Mouse (Mus musculus): ENCODE measurements around the gene Zbtb7a. TPM values are rescaled to one million over a fixed set of nuclear protein-coding genes. Genes with fewer than 3 reads are reported as not detected.

Gene Zbtb7a
- polyA plus RNA-seq (2012), result 42.0 and 45.8 TPM in 2 replicates

DNA sequence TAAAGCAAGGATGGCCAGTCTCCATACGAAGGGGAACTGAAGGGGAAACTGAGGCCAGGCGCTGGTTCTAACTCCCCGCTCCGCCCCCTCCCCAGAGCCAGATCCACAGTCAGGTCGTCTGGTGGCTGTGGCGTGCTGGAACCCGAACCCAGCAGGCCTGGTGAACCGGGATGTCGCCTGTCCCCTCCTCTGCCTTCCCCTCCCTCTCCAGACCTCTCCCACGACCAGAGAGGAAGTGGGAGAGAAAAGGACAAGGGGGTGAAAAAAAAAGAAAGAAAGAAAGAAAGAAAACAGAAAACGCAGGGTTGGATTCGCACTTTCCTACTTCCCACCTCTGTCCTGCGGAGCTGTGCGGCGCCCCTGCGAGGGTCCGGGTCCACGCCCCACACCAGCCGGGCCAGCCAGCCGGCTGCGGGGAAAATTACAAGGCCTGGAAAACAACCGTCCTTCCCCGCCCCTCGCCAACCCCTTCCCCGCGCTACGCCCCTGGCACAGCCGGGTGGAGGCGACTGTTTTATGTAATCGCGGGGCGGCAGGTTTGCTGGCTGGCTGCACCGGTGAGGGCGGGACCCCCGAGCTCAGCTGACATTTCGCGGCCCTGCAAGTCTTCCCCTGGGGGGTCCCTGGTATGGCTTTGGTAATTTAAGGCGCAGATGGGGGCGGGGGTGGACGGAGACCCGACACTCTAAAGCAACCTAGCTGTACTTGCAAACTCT lies at the start of gene Zbtb7a:
Gene Zbtb7a (plus strand): TSS at position 255 of the 716 bp plus-strand sequence.
- H3K36me3 ChIP-seq (ENCODE audit: control insufficient read depth), result peaks cover 24% of the 10 kb centered on the region
- no peaks in the 10 kb centered on the region for H3K27me3 ChIP-seq (ENCODE audit: control insufficient read depth)
- TF ChIP-seq GATA1 (IDR thresholded peaks at IDR 0.05; ENCODE audit: low read length), result no peak
- TF ChIP-seq TAL1 (IDR thresholded peaks at IDR 0.05; ENCODE audit: low read length), result no peak
- peaks cover 66% of the 10 kb centered on the region for H3K4me1 ChIP-seq (ENCODE audit: control insufficient read depth)
- no peaks in the 10 kb centered on the region for H3K9me3 ChIP-seq (ENCODE audit: control insufficient read depth, low read length)
- H3K4me3 ChIP-seq (replicated peaks), result peak within 1 kb of the TSS; percentile 89

DNA sequence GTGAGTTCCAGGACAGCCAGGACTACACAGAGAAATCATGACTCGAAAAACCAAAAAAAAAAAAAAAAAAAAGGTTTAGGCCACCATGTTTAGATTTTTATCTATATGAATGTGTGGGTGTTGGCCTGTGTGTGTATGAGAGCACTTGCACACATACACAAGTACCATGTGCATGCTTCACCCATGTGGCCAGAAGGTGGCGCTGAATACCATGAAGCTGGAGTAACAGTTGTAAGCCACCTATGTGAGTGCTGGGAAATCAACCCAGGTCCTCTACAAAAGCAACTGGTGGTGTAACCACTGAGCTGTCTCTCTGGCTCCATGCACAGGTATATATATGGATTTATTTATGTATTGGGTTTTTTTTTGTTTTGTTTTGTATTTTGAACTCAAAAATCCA lies 48.0 kb upstream of the Zbtb7a start:
- H3K27me3 ChIP-seq (ENCODE audit: control insufficient read depth), result no peaks in the 10 kb centered on the region
- peaks cover 36% of the 10 kb centered on the region for H3K4me1 ChIP-seq (ENCODE audit: control insufficient read depth)
- H3K9me3 ChIP-seq (ENCODE audit: control insufficient read depth, low read length), result peaks cover 15% of the 10 kb centered on the region
- no peak overlapping the region for H3K4me3 ChIP-seq (replicated peaks)
- TF ChIP-seq TAL1 (IDR thresholded peaks at IDR 0.05; ENCODE audit: low read length), result no peak
- no peak for TF ChIP-seq GATA1 (IDR thresholded peaks at IDR 0.05; ENCODE audit: low read length)
- H3K36me3 ChIP-seq (ENCODE audit: control insufficient read depth), result peaks cover 26% of the 10 kb centered on the region

DNA sequence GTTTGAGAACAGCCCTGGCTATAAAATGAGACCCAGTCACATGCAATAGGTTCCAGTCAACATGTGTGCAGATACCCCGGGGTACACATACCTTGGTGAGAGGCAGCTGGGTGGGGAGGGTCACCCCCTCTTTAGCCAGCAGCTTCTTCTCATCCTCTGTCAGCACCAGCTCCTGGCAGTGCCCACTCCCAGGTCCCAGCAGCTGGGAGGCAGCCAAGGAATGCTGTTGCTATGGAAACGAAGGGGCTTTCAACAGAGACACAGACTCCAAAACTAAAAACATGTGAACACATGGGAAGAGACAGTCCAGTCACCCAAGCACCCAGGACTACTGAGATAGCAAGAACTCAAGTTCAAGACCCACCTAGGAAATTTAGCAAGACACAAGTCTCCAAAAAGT lies 45.8 kb upstream of the Zbtb7a start:
- Histone ChIP-seq H3K4me1 (ENCODE audit: control insufficient read depth) (peaks cover 48% of the 10 kb centered on the region), H3K27me3 (ENCODE audit: control insufficient read depth) (no peaks in the 10 kb centered on the region), H3K36me3 (ENCODE audit: control insufficient read depth) (peaks cover 16% of the 10 kb centered on the region; the same call in 1 of the 2 replicates), H3K4me3 (replicated peaks) (no peak overlapping the region), H3K9me3 (ENCODE audit: control insufficient read depth, low read length) (peaks cover 15% of the 10 kb centered on the region)
- TF ChIP-seq GATA1 (IDR thresholded peaks at IDR 0.05; ENCODE audit: low read length) (no peak), TAL1 (IDR thresholded peaks at IDR 0.05; ENCODE audit: low read length) (no peak)

DNA sequence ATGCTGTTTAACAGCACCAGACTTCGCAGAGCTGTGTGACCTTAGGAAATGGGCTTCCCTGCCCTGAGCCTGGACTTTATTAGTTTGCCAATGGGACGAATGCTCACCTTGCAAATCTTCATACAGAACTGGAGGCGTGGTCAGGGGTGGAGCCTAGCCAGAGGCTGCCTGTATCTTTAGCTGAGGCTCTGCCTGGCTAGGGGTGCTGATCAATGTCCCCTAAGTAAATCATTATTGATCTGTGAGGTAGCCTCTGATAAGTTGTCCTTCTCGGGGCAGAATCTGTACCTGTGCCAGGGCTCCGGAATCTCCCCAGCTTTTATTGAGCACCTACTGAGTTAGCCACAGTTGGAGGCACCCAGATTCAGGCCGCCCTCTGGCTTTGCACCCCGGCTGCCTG lies 44.4 kb upstream of the Zbtb7a start:
- Histone ChIP-seq H3K36me3 (ENCODE audit: control insufficient read depth) (peaks cover 14% of the 10 kb centered on the region; the same call in 1 of the 2 replicates), H3K27me3 (ENCODE audit: control insufficient read depth) (no peaks in the 10 kb centered on the region), H3K4me1 (ENCODE audit: control insufficient read depth) (peaks cover 62% of the 10 kb centered on the region), H3K4me3 (replicated peaks) (no peak overlapping the region), H3K9me3 (ENCODE audit: control insufficient read depth, low read length) (peaks cover 15% of the 10 kb centered on the region)
- TF ChIP-seq GATA1 (IDR thresholded peaks at IDR 0.05; ENCODE audit: low read length), result no peak
- TF ChIP-seq TAL1 (IDR thresholded peaks at IDR 0.05; ENCODE audit: low read length), result no peak

DNA sequence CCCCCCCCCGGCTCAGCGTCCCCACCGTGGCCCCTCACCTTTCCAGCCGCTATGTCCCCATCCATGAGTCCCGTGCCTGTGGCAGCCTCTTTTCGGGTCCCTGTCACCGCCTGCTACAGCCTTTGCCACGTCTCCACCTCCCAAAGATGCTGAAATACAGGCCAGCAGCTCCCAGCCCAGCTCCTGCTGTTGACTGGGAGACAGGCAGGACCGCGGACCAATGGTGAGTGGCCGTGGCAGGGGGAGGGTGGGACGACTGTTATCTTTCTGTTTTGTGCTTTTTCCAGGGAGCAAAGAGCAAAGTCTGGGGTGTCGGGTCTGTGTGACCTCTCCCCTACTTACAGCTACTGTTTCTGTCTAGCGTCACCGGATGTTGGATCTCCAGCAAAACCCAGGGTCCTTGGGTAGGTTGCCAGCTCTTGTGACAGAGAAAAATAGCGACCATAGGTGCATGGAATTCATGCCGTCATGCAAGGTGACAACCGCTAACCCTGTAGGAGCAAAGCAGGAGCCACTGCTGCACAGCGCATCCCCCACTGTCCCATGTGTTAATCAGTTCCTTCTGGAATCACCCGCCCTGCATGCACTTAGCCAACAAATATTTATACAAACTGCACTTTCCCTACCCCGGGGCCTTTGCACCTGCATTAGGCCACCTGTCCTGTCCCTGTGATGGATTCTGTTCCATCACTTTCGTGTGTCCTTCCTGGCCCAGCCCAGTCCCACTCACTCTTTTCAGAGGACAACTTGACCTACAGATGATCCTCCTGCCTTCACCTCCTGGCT lies 42.4 kb upstream of the Zbtb7a start:
- Histone ChIP-seq H3K4me3 (replicated peaks) (peak overlapping the region; percentile 41), H3K9me3 (ENCODE audit: control insufficient read depth, low read length) (peaks cover 13% of the 10 kb centered on the region)

DNA sequence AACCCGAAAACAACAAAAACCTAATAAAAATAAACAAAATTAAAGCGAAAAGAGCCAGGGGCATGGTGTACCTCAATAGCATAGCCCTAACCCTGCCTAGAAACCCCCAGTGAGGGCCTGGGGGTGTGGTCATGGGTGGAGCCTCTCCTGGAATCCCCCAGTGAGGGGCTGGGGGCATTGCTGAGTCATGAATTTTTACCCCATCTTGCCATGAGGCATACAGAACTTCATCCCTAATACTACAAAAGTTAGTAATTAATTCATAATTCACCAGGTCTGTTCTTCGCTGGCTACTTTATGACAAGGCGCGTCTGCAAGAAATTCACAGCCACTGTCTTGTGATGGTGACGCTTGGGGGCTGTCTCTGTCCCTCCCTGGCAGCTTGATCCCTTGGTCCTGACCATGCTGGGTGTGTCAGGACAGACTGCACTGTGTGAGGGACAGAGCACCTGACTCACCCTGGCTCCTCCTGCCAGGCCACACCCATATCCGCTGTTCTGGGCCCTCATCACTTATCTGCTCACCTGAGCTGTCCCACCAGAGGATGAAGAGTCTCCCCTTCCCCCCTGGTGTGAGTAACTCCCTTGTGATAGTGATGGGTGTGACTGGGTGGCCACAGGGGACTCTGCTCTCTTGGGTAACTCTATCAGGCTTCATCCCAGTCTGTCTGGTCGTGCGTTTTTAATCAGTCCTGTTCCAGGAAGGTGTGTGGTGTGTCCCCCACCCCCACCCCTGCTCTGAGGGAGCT lies 39.9 kb upstream of the Zbtb7a start:
- no peak for TF ChIP-seq GATA1 (IDR thresholded peaks at IDR 0.05; ENCODE audit: low read length)
- no peak for TF ChIP-seq TAL1 (IDR thresholded peaks at IDR 0.05; ENCODE audit: low read length)
- Histone ChIP-seq H3K4me1 (ENCODE audit: control insufficient read depth) (peaks cover 79% of the 10 kb centered on the region), H3K9me3 (ENCODE audit: control insufficient read depth, low read length) (peaks cover 6% of the 10 kb centered on the region), H3K36me3 (ENCODE audit: control insufficient read depth) (peaks cover 8% of the 10 kb centered on the region), H3K4me3 (replicated peaks) (peak overlapping the region; percentile 1), H3K27me3 (ENCODE audit: control insufficient read depth) (no peaks in the 10 kb centered on the region)

More for the DNA sequence above, 42.4 kb upstream of the Zbtb7a start:
- peaks cover 16% of the 10 kb centered on the region for H3K36me3 ChIP-seq (ENCODE audit: control insufficient read depth)
- peaks cover 74% of the 10 kb centered on the region for H3K4me1 ChIP-seq (ENCODE audit: control insufficient read depth)
- no peaks in the 10 kb centered on the region for H3K27me3 ChIP-seq (ENCODE audit: control insufficient read depth)
- TF ChIP-seq TAL1 (IDR thresholded peaks at IDR 0.05; ENCODE audit: low read length) (no peak), GATA1 (IDR thresholded peaks at IDR 0.05; ENCODE audit: low read length) (no peak)

DNA sequence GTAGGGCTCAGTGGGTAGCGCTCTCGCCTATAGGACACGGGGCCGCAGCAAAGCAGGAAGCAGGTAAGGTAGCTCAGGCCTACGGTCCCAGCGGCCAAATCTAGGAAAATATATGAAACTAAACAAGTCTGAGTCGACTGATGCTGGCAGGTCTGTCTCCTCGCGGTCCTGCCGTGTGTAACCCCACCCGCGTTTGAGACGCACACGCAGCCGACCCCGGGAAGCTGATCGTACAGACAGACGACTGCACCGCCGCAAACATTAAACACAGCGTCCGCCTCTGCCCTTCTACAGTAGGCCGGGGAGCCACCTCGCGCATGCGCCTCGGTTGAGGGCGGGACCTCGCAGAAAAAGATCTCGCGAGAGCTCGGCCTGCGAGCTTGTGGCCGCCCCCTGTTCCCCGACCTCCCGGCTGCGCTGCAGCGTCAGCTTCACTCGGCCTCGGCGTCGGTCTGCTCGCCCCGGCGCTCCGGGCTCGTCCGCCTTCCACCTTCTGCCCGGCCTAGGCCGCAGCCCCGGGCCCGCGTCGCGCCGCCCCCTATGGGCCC lies 29.4 kb upstream of the Zbtb7a start, which contains the start of gene Map2k2:
Gene Map2k2 (plus strand): TSS at position 351 of the 548 bp plus-strand sequence.
- H3K9me3 ChIP-seq (ENCODE audit: control insufficient read depth, low read length), result no peaks in the 10 kb centered on the region
- peak within 1 kb of the TSS; percentile 82 for H3K4me3 ChIP-seq (replicated peaks)
- H3K36me3 ChIP-seq (ENCODE audit: control insufficient read depth), result peaks cover 38% of the 10 kb centered on the region
- no peak for TF ChIP-seq TAL1 (IDR thresholded peaks at IDR 0.05; ENCODE audit: low read length)
- no peak for TF ChIP-seq GATA1 (IDR thresholded peaks at IDR 0.05; ENCODE audit: low read length)
- peaks cover 91% of the 10 kb centered on the region for H3K4me1 ChIP-seq (ENCODE audit: control insufficient read depth)
- no peaks in the 10 kb centered on the region for H3K27me3 ChIP-seq (ENCODE audit: control insufficient read depth)

DNA sequence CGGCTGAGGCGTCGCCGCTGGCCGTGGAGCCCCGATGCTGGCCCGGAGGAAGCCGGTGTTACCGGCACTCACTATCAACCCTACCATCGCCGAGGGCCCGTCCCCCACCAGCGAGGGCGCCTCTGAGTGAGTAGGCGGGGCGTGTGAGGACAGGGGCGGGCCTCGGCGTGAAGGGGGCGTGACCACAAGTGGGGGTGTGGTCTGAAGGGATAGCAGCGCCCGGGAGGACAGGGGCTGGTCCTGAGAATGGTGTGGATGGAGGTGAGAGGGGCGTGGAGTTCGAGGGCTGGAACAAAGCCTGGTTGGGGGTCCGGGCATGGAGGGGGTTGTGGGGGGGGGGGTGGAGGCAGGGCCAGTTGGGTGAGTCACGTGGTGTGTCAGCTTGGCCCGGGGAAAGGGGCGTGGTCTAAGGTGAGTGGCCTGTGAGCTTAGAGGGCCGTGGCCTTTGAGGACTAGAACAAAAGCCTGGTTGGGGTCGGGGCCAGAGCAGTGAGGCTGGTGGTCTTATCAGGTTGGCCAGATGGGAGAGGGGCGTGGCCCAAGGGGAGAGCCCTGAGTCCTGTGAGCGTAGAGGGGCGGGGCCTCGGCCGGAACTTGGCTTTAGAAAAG lies 28.8 kb upstream of the Zbtb7a start:
- peak; percentile 61 for TF ChIP-seq TAL1 (IDR thresholded peaks at IDR 0.05; ENCODE audit: low read length)
- no peak for TF ChIP-seq GATA1 (IDR thresholded peaks at IDR 0.05; ENCODE audit: low read length)
- H3K4me3 ChIP-seq (replicated peaks), result peak overlapping the region; percentile 82
- peaks cover 91% of the 10 kb centered on the region for H3K4me1 ChIP-seq (ENCODE audit: control insufficient read depth)
- H3K9me3 ChIP-seq (ENCODE audit: control insufficient read depth, low read length), result no peaks in the 10 kb centered on the region
- no peaks in the 10 kb centered on the region for H3K27me3 ChIP-seq (ENCODE audit: control insufficient read depth)
- peaks cover 43% of the 10 kb centered on the region for H3K36me3 ChIP-seq (ENCODE audit: control insufficient read depth)

Measured in erythroblast, embryonic 14.5 days (primary cell).